Mouse (Mus musculus): ENCODE results near the gene Rassf2.

Gene Rassf2

GRCm38 (mm10) chr2:132034590-132035469, 4.8 kb upstream of the Rassf2 start:
- no peak for DNase-seq (ENCODE audit: inconsistent ontology term)

GRCm38 (mm10) chr2:132031364-132032095, 1.5 kb upstream of the Rassf2 start:
- no peak for DNase-seq (ENCODE audit: inconsistent ontology term)

- peak; percentile 62 for DNase-seq (ENCODE audit: inconsistent ontology term)
These were observed 633 bp upstream of the Rassf2 start for GRCm38 (mm10) chr2:132030418-132031363.

- peak; percentile 45 for DNase-seq (ENCODE audit: inconsistent ontology term)
These were observed 1.0 kb downstream of the Rassf2 start for GRCm38 (mm10) chr2:132028894-132029605.

GRCm38 (mm10) chr2:132028107-132028506, 2.0 kb downstream of the Rassf2 start:
- DNase-seq (ENCODE audit: inconsistent ontology term) = no peak

GRCm38 (mm10) chr2:132027366-132027765, 2.7 kb downstream of the Rassf2 start:
- DNase-seq (ENCODE audit: inconsistent ontology term) = no peak

GRCm38 (mm10) chr2:132024028-132024427, 6.0 kb downstream of the Rassf2 start:
- no peak for DNase-seq (ENCODE audit: inconsistent ontology term)

GRCm38 (mm10) chr2:132022621-132023020, 7.4 kb downstream of the Rassf2 start:
- DNase-seq (ENCODE audit: inconsistent ontology term) = no peak

GRCm38 (mm10) chr2:132021616-132022015, 8.4 kb downstream of the Rassf2 start:
- DNase-seq (ENCODE audit: inconsistent ontology term) = no peak

- no peak for DNase-seq (ENCODE audit: inconsistent ontology term)
These were observed 9.0 kb downstream of the Rassf2 start for GRCm38 (mm10) chr2:132020991-132021541.

- no peak for DNase-seq (ENCODE audit: inconsistent ontology term)
These were observed 9.6 kb downstream of the Rassf2 start for GRCm38 (mm10) chr2:132020420-132020819.

GRCm38 (mm10) chr2:132019372-132019811, 10.7 kb downstream of the Rassf2 start:
- no peak for DNase-seq (ENCODE audit: inconsistent ontology term)

- no peak for DNase-seq (ENCODE audit: inconsistent ontology term)
These were observed 11.9 kb downstream of the Rassf2 start for GRCm38 (mm10) chr2:132018156-132018555.

- no peak for DNase-seq (ENCODE audit: inconsistent ontology term)
These were observed 12.4 kb downstream of the Rassf2 start for GRCm38 (mm10) chr2:132017611-132018010.

GRCm38 (mm10) chr2:132016034-132016433, 14.0 kb downstream of the Rassf2 start:
- no peak for DNase-seq (ENCODE audit: inconsistent ontology term)

- no peak for DNase-seq (ENCODE audit: inconsistent ontology term)
These were observed 16.9 kb downstream of the Rassf2 start for GRCm38 (mm10) chr2:132013152-132013551.

- no peak for DNase-seq (ENCODE audit: inconsistent ontology term)
These were observed 19.3 kb downstream of the Rassf2 start for GRCm38 (mm10) chr2:132010781-132011180.

- DNase-seq (ENCODE audit: inconsistent ontology term) = no peak
These were observed 21.9 kb downstream of the Rassf2 start for GRCm38 (mm10) chr2:132008186-132008585.

- DNase-seq (ENCODE audit: inconsistent ontology term) = no peak
These were observed 22.6 kb downstream of the Rassf2 start for GRCm38 (mm10) chr2:132007475-132007819.

GRCm38 (mm10) chr2:132006561-132007474, 23.2 kb downstream of the Rassf2 start:
- peak; percentile 96 for DNase-seq (ENCODE audit: inconsistent ontology term)
